Mouse (Mus musculus): ENCODE results near the gene Lrrk1.

The Lrrk1 gene

GRCm38 (mm10) chr7:66384213-66384612 is 3.9 kb downstream of the Lrrk1 start:
- no peak for DNase-seq (ENCODE audit: low spot score)

GRCm38 (mm10) chr7:66376560-66376959 is 11.6 kb downstream of the Lrrk1 start:
- DNase-seq (ENCODE audit: low spot score), result no peak

- no peak for DNase-seq (ENCODE audit: low spot score)
Observed at GRCm38 (mm10) chr7:66375736-66376135, 12.4 kb downstream of the Lrrk1 start.

GRCm38 (mm10) chr7:66373391-66373790 is 14.8 kb downstream of the Lrrk1 start:
- no peak for DNase-seq (ENCODE audit: low spot score)

- no peak for DNase-seq (ENCODE audit: low spot score)
Observed at GRCm38 (mm10) chr7:66370970-66371369, 17.2 kb downstream of the Lrrk1 start.

- DNase-seq (ENCODE audit: low spot score), result no peak
Observed at GRCm38 (mm10) chr7:66369934-66370445, 18.2 kb downstream of the Lrrk1 start.

- DNase-seq (ENCODE audit: low spot score), result no peak
Observed at GRCm38 (mm10) chr7:66369071-66369933, 18.8 kb downstream of the Lrrk1 start.

GRCm38 (mm10) chr7:66365904-66366303 is 22.2 kb downstream of the Lrrk1 start, which contains the start of gene Gm10974:
Gene Gm10974 (plus strand): TSS chr7:66365905.
- DNase-seq (ENCODE audit: low spot score), result peak; percentile 23

GRCm38 (mm10) chr7:66365411-66365810 is 22.7 kb downstream of the Lrrk1 start:
- no peak for DNase-seq (ENCODE audit: low spot score)

- no peak for DNase-seq (ENCODE audit: low spot score)
Observed at GRCm38 (mm10) chr7:66364491-66364890, 23.7 kb downstream of the Lrrk1 start.

GRCm38 (mm10) chr7:66359044-66359443 is 29.1 kb downstream of the Lrrk1 start:
- DNase-seq (ENCODE audit: low spot score), result no peak

- no peak for DNase-seq (ENCODE audit: low spot score)
Observed at GRCm38 (mm10) chr7:66358461-66358860, 29.7 kb downstream of the Lrrk1 start.

- no peak for DNase-seq (ENCODE audit: low spot score)
Observed at GRCm38 (mm10) chr7:66355791-66356522, 32.2 kb downstream of the Lrrk1 start.

- no peak for DNase-seq (ENCODE audit: low spot score)
Observed at GRCm38 (mm10) chr7:66354911-66355310, 33.2 kb downstream of the Lrrk1 start.

GRCm38 (mm10) chr7:66351074-66351473 is 37.1 kb downstream of the Lrrk1 start:
- no peak for DNase-seq (ENCODE audit: low spot score)

GRCm38 (mm10) chr7:66349670-66350069 is 38.5 kb downstream of the Lrrk1 start:
- no peak for DNase-seq (ENCODE audit: low spot score)

GRCm38 (mm10) chr7:66348588-66348987 is 39.6 kb downstream of the Lrrk1 start:
- no peak for DNase-seq (ENCODE audit: low spot score)

- no peak for DNase-seq (ENCODE audit: low spot score)
Observed at GRCm38 (mm10) chr7:66346959-66347663, 41.0 kb downstream of the Lrrk1 start.

GRCm38 (mm10) chr7:66343307-66343706 is 44.8 kb downstream of the Lrrk1 start:
- DNase-seq (ENCODE audit: low spot score), result peak; percentile 43

GRCm38 (mm10) chr7:66342831-66343230 is 45.3 kb downstream of the Lrrk1 start:
- no peak for DNase-seq (ENCODE audit: low spot score)

- DNase-seq (ENCODE audit: low spot score), result peak; percentile 65
Observed at GRCm38 (mm10) chr7:66342323-66342722, 45.8 kb downstream of the Lrrk1 start.

GRCm38 (mm10) chr7:66340044-66340443 is 48.1 kb downstream of the Lrrk1 start:
- DNase-seq (ENCODE audit: low spot score), result no peak
